Mouse (Mus musculus): ENCODE measurements around the gene Tmem176a.

GRCm38 (mm10) chr6:48851820-48852491, 11.2 kb downstream of the Tmem176a start:
- TF ChIP-seq CTCF (IDR thresholded peaks at IDR 0.05; ENCODE audit: low read depth) (no peak), EP300 (optimal IDR thresholded peaks at IDR 0.05) (no peak)
